Mouse (Mus musculus) heart, embryonic 10.5 days (tissue): ENCODE measurements around the gene Elf1. TPM values are rescaled to one million over a fixed set of nuclear protein-coding genes. Genes with fewer than 3 reads are reported as not detected.

Experiments
- DNase-seq: peaks from one replicate; pipeline ENCODE4 v3.0.0-alpha.2; 2017; ENCODE audit warnings: low spot score
- H3K27ac ChIP-seq: fragments of 300-500 bp; sonication (generic); 2 replicates; pipeline ENCODE4 v1.5.1; 2016; ENCODE audit warnings: mild to moderate bottlenecking
- H3K27me3 ChIP-seq: fragments of 300-500 bp; sonication (generic); 2 replicates; pipeline ENCODE4 v1.6.1; 2016; ENCODE audit warnings: mild to moderate bottlenecking; ENCODE audit not compliant: poor library complexity, insufficient read depth, severe bottlenecking
- H3K36me3 ChIP-seq: fragments of 300-500 bp; sonication (generic); 2 replicates; pipeline ENCODE4 v1.6.1; 2016; ENCODE audit warnings: mild to moderate bottlenecking, moderate library complexity
- H3K4me1 ChIP-seq: fragments of 300-500 bp; sonication (generic); 2 replicates; pipeline ENCODE4 v1.6.1; 2016; ENCODE audit warnings: mild to moderate bottlenecking
- H3K4me3 ChIP-seq: fragments of 300-500 bp; sonication (generic); 2 replicates; pipeline ENCODE4 v1.5.1; 2016; ENCODE audit warnings: mild to moderate bottlenecking, moderate library complexity
- H3K9me3 ChIP-seq: fragments of 300-500 bp; sonication (generic); 2 replicates; pipeline ENCODE4 v1.6.1; 2016; ENCODE audit warnings: mild to moderate bottlenecking, moderate library complexity
- WGBS: fragments of 180-500 bp; shearing (Covaris S2); methylation state at CpG from one replicate; pipeline ENCODE4 v1.1.7; 2016; 5-methylcytosine and 5-hydroxymethylcytosine counted together
- microRNA-seq: library from miRNA; unstranded; fragments of <30 nt; microRNA quantifications from one replicate; pipeline ENCODE4, GENCODE M21; 2017
- polyA plus RNA-seq: library from polyadenylated mRNA; unstranded; fragments of >200 nt; fragmentation: Nextera tagmentation; extraction: Ambion mirVana; gene quantifications from 2 replicates; pipeline ENCODE4 v1.2.1, GENCODE M21; 2016

The Elf1 gene
- polyA plus RNA-seq, 1 experiment from 2014 or later = 7.5 TPM

- Histone ChIP-seq H3K36me3 (peaks cover 71% of the 10 kb centered on the region), H3K4me1 (no peaks in the 10 kb centered on the region), H3K27me3 (no peaks in the 10 kb centered on the region), H3K27ac (no peak overlapping the region), H3K9me3 (no peaks in the 10 kb centered on the region), H3K4me3 (no peak overlapping the region)
- DNase-seq = no peak
- 85% methylated on average over 4 of the region's 4 CpGs for WGBS
These were observed 115.6 kb downstream of the Elf1 start for GRCm38 (mm10) chr14:79596602-79597001.

DNA sequence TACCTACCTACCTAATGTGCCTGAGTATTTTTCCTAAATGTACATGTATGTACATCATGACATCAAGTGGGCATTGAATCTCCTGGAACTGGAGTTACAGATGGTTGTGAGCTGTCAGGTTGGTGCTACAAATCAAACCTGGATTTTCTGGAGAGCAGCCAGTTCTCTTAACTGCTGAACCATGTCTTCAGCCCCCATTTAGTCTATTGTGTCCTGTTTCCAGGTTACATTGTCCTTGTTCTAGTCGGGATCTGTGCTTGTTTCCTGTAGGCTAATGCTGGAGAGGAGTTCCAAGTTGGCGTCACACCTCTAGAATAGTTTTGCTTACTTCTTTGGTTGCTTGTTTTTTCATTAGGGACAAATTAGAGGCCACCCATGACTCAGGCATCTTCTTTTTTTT, 124.9 kb downstream of the Elf1 start:
- peaks cover 88% of the 10 kb centered on the region for H3K36me3 ChIP-seq
- DNase-seq = no peak
- 86% methylated on average over 2 of the region's 2 CpGs for WGBS
- H3K27me3 ChIP-seq = no peaks in the 10 kb centered on the region
- H3K4me3 ChIP-seq = no peak overlapping the region
- H3K27ac ChIP-seq = no peak overlapping the region
- no peaks in the 10 kb centered on the region for H3K9me3 ChIP-seq
- H3K4me1 ChIP-seq = no peaks in the 10 kb centered on the region

DNA sequence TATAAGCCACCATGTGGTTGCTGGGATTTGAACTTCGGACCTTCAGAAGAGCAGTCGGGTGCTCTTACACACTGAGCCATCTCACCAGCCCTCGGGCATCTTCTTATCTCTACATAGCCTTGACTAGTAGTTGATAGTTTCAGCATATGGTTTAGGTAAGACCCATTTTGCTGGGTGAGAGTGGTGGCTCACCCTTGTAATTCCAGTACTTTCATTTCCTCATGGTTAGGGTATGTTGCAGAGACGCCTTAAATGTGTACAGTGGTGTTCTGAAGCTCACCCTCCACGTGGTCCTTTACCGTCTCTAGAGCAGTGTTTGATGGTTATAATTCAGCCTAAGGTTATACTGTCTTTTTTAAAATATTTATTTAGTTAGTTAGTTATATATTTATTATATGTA, 125.4 kb downstream of the Elf1 start:
- peaks cover 89% of the 10 kb centered on the region for H3K36me3 ChIP-seq
- DNase-seq = no peak
- WGBS = 91% methylated on average over 6 of the region's 6 CpGs
- no peak overlapping the region for H3K27ac ChIP-seq
- H3K27me3 ChIP-seq = no peaks in the 10 kb centered on the region
- no peaks in the 10 kb centered on the region for H3K4me1 ChIP-seq
- no peak overlapping the region for H3K4me3 ChIP-seq
- H3K9me3 ChIP-seq = no peaks in the 10 kb centered on the region

DNA sequence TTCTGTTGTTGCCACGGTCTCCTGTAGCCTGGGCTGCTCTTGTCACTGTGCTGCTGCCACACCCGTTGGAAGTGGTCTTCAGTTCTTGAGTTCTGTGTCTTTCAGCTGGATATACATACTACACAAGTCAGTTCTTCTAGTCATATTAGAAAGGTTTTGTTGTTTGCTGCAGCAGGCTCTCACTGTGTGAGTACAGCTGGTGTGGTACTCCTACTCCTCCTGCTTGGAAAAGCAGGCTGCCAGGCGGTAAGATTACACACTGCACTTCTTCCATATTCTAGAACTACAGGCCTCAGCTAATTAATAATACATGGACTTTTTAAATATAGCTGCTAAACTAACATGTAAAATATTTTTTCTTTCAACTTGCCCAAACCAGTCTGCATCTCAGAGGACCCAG, 125.9 kb downstream of the Elf1 start:
- no peaks in the 10 kb centered on the region for H3K4me1 ChIP-seq

DNA sequence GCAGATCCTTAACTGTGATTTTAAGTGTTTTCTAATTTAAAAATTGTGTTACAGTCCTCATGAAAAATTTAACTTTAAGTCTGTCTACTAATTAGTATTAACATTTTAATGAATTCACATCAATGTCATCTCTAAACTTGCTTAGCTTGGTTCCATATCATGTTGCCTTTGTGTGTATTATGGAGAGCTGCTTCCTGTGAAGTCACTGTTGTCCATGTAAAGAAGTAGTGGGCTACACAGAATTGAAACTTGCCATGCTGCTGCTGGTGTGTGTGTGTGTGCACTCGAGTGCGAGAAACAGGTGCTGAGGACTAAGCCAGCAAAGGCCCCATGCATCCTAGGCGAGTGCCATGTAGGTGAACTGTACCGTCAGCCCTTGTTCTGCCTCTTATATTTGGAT, 126.4 kb downstream of the Elf1 start:
- 94% methylated on average over 4 of the region's 4 CpGs for WGBS
- Histone ChIP-seq H3K27me3 (no peaks in the 10 kb centered on the region), H3K4me3 (no peak overlapping the region), H3K9me3 (no peaks in the 10 kb centered on the region), H3K27ac (no peak overlapping the region), H3K4me1 (no peaks in the 10 kb centered on the region), H3K36me3 (peaks cover 89% of the 10 kb centered on the region)
- DNase-seq = no peak

More for the DNA sequence above, 125.9 kb downstream of the Elf1 start:
- Histone ChIP-seq H3K36me3 (peaks cover 89% of the 10 kb centered on the region), H3K27me3 (no peaks in the 10 kb centered on the region), H3K4me3 (no peak overlapping the region), H3K27ac (no peak overlapping the region), H3K9me3 (no peaks in the 10 kb centered on the region)
- DNase-seq = no peak
- WGBS = 84% methylated on average over 3 of the region's 3 CpGs

GRCm38 (mm10) chr14:79608286-79608685, 127.3 kb downstream of the Elf1 start:
- Histone ChIP-seq H3K27me3 (no peaks in the 10 kb centered on the region), H3K36me3 (peaks cover 89% of the 10 kb centered on the region), H3K4me3 (no peak overlapping the region), H3K27ac (no peak overlapping the region), H3K9me3 (no peaks in the 10 kb centered on the region), H3K4me1 (no peaks in the 10 kb centered on the region)
- WGBS = 91% methylated on average over 6 of the region's 6 CpGs
- DNase-seq = no peak

GRCm38 (mm10) chr14:79617121-79617828, 136.3 kb downstream of the Elf1 start:
- H3K4me3 ChIP-seq = no peak overlapping the region
- H3K4me1 ChIP-seq = no peaks in the 10 kb centered on the region
- H3K27me3 ChIP-seq = no peaks in the 10 kb centered on the region
- H3K36me3 ChIP-seq = peaks cover 58% of the 10 kb centered on the region
- WGBS = 84% methylated on average over 8 of the region's 8 CpGs
- no peak overlapping the region for H3K27ac ChIP-seq
- DNase-seq = no peak
- H3K9me3 ChIP-seq = no peaks in the 10 kb centered on the region

- no peak overlapping the region for H3K27ac ChIP-seq
- H3K36me3 ChIP-seq = peaks cover 53% of the 10 kb centered on the region
- H3K4me3 ChIP-seq = no peak overlapping the region
- no peaks in the 10 kb centered on the region for H3K27me3 ChIP-seq
- WGBS = 89% methylated on average over 7 of the region's 7 CpGs
- no peaks in the 10 kb centered on the region for H3K4me1 ChIP-seq
- no peak for DNase-seq
- H3K9me3 ChIP-seq = no peaks in the 10 kb centered on the region
These were observed 138.8 kb downstream of the Elf1 start for GRCm38 (mm10) chr14:79619802-79620201.

DNA sequence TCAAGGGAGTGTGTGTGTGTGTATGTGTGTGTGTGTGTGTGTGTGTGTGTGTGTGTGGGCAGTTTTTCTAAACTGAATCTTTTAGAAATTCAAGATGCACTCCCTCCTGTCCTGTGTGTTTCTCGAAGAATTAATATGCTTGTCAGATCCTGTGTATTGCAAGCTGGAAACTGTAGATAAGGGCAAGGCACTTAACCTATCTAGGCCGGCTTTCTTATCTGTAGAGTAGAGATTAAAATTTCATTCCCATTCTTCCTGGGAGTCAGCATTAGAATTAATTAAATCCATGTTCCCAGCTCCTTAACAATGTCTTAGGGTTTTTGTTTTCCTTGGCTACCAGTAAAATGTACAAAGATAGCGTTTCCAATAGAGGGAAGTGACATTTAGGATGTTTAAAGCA, 140.1 kb downstream of the Elf1 start:
- no peak for DNase-seq
- whole genome bisulfite sequencing = 32% methylated on average over 3 of the region's 3 CpGs
- H3K27ac ChIP-seq = no peak overlapping the region
- no peak overlapping the region for H3K4me3 ChIP-seq
- H3K27me3 ChIP-seq = no peaks in the 10 kb centered on the region
- H3K36me3 ChIP-seq = peaks cover 60% of the 10 kb centered on the region
- H3K4me1 ChIP-seq = no peaks in the 10 kb centered on the region
- H3K9me3 ChIP-seq = no peaks in the 10 kb centered on the region

Small RNA genes within 50 kb of the gene (microRNA-seq; reads per million reads assigned to microRNA genes)
- not detected for gene Gm27857

Other genes starting within 250 kb of the Elf1 start
- 0.06 TPM in 1 of 2 replicates, not detected in the other for gene Zfp957, start 233.8 kb upstream of the Elf1 start, polyA plus RNA-seq
- gene Rgcc, start 179.5 kb upstream of the Elf1 start, polyA plus RNA-seq = 16.0 and 17.0 TPM in 2 replicates
- 27.1 and 30.2 TPM in 2 replicates for gene Naa16, start 90.4 kb upstream of the Elf1 start, polyA plus RNA-seq
- 9.1 and 9.4 TPM in 2 replicates for gene Mtrf1, start 83.4 kb upstream of the Elf1 start, polyA plus RNA-seq
- 9.2 and 9.3 TPM in 2 replicates for gene Kbtbd7, start 54.7 kb upstream of the Elf1 start, polyA plus RNA-seq
- gene Kbtbd6, start 29.4 kb upstream of the Elf1 start, polyA plus RNA-seq = 2.9 and 3.8 TPM in 2 replicates
- gene Wbp4, start 326 bp downstream of the Elf1 start, polyA plus RNA-seq = 28.4 and 33.6 TPM in 2 replicates
- 106 and 123 TPM in 2 replicates for gene Sugt1, start 106.5 kb downstream of the Elf1 start, polyA plus RNA-seq
- gene Cnmd, start 181.0 kb downstream of the Elf1 start, polyA plus RNA-seq = 1.7 and 2.9 TPM in 2 replicates